Mouse (Mus musculus) G1E-ER4 (cell line): ENCODE results near the gene Gm20721. TPM values are rescaled to one million over a fixed set of nuclear protein-coding genes. Genes with fewer than 3 reads are reported as not detected.

Source experiments
- GATA1 ChIP-seq: IDR thresholded peaks from one replicate; pipeline ENCODE4 v1.8.0; 2012; ENCODE audit warnings: low read length, inconsistent platforms
- polyA plus RNA-seq: library from polyadenylated mRNA; stranded (reverse); fragments of >175 nt; gene quantifications from 2 replicates; pipeline ENCODE4 v1.2.3, GENCODE M21; 2012

Gm20721 gene
- polyA plus RNA-seq, 1 experiment: 0.33 TPM

DNA sequence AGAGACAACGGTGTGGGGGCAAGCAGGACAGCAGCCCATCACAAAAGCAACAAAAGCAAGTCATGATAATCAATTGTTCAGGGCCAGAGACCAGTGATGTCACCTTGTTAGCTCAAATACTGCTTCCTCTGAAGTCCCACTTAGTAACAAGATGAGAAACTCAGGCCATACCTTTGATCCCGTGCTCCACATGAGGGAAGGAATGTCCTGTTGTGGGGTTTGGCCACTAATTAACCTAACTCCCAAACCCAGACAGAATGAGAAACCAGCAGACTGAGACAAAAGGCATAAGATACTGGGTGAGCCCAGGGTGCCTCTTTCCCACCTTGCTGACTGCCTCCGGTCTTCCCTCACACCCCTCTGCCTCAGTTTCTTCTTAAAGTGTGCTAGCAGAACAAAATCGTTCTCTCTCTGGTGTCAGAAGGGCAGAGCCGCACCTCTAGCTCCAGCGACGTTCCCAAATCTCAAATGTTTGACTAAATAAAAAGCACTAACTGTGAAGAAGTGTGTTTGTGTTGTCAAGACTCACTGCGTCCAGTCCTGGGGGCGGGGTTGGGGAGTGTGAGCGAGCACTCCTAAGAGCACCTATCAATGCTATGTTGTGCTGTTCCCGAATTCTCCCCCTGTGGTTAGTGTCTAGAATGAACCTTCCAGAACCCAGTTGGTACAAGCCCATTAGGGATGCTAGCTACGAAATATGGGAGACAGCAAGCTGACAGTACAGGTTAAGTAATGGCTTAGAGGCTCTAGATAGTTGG is 57.7 kb downstream of the Gm20721 start:
- TF ChIP-seq GATA1: no peak

DNA sequence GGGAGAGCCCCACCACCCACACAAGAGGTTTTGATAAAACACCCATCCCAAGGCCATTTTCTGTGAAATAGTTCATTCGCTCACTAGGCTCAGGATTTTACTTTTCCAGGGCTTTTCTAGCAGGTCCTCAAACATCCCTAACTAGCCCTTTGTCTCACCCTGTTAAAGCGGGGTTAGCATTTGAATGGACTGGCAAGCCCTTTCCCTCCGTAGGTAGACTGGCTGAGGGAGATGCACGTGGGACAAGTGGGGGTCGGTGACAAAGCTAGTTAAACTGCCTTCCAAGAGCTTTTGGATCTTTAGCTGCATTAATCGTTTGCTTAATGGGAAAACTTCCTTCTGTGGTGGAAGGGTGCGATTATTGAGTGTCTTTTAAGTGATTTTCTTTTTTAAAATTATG is 58.6 kb downstream of the Gm20721 start:
- TF ChIP-seq GATA1: no peak

DNA sequence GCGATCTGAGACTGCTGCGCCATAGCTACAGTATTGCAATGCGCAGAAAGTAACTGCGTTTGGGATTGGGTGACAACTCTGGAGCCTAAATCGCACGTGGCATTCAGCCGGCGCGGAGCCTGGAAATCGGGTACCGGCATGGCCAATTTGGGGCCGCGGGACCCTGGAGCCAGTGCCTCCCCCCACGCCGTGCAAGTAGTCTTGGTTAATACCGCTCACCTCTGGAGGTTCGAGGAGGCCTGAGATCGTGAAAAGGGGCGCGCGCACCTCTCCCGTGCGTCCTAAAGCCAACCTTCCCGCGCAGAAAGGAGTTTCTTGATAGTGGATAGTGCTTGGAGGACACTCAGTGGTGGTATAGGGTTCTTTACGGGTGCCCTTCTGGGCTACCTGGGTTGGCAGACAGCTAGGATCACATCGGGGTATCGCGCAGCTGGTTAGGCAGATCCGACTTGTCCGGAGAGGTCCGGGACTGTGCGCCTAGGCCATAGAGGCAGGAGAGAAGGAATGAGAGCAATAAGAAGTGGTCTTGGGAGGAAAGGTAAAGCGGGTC is 60.5 kb downstream of the Gm20721 start:
- TF ChIP-seq GATA1: no peak

DNA sequence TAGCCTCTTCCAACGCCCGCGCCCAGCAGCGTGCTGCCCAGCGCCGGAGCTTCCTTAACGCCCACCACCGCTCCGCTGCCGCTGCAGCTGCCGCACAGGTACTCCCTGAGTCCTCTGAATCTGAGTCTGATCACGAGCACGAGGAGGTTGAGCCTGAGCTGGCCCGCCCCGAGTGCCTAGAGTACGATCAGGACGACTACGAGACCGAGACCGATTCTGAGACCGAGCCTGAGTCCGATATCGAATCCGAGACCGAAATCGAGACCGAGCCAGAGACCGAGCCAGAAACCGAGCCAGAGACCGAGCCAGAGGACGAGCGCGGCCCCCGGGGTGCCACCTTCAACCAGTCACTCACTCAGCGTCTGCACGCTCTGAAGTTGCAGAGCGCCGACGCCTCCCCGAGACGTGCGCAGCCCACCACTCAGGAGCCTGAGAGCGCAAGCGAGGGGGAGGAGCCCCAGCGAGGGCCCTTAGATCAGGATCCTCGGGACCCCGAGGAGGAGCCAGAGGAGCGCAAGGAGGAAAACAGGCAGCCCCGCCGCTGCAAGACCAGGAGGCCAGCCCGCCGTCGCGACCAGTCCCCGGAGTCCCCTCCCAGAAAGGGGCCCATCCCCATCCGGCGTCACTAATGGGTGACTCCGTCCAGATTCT is 61.6 kb downstream of the Gm20721 start:
- TF ChIP-seq GATA1: no peak

DNA sequence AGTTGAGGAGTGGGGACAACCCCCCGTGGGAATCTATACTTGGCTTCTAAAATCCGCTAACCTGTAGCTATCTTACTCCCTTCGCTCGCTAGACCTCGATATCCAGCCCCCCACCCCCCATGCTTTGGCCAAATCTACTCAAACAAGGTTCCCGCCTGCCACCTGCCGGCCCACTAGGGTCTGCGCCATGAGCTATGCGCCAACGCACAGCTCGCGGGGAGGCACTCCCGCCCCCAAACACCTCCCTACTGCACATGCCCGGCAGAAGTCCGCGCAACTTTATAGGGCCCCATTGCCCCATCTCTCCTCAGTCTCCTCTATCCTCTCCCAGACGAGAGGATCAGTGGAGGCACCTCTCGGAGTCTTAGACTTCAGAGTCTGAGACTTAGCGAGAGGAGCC is 62.5 kb downstream of the Gm20721 start, which contains the start of gene Gnas:
Gene Gnas (plus strand): TSS at position 310 of the 400 bp plus-strand sequence.
- no peak for TF ChIP-seq GATA1

DNA sequence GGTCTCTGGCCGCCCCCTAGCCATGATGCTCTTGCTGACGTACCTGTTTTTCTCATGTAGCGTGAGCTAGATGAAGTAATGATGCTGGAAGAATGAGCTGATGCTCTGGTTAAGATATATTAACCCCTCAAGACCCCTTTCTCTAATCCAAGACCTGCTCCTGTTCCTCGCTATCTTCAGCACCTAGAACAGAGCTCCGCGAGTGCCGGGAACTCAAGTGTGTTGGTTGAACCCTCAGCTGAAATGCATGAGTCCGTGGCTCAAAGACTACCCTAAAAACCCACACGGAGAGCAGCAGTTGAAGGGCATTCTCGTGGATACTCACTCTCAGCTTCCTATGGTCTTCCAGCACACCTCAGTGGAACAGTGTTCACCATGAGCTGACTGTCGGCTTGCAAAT is 63.2 kb downstream of the Gm20721 start:
- no peak for TF ChIP-seq GATA1

Other genes with a start within 250 kb of the Gm20721 start
- 265 and 282 TPM in 2 replicates for gene Npepl1, start 236.4 kb downstream of the Gm20721 start, polyA plus RNA-seq
- 904 and 929 TPM in 2 replicates for gene Gnas, start 62.4 kb downstream of the Gm20721 start, polyA plus RNA-seq
- 68.3 and 70.6 TPM in 2 replicates for gene Nelfcd, start 69.1 kb upstream of the Gm20721 start, polyA plus RNA-seq
- gene Ctsz, start 92.3 kb upstream of the Gm20721 start, polyA plus RNA-seq: 34.8 and 42.1 TPM in 2 replicates
- gene Tubb1, start 104.0 kb upstream of the Gm20721 start, polyA plus RNA-seq: 0.05 TPM in 1 of 2 replicates, not detected in the other
- 1.6 and 2.3 TPM in 2 replicates for gene Atp5e, start 117.4 kb upstream of the Gm20721 start, polyA plus RNA-seq
- 35.2 and 51.9 TPM in 2 replicates for gene Prelid3b, start 126.4 kb upstream of the Gm20721 start, polyA plus RNA-seq